Mouse (Mus musculus): ENCODE data around the gene Pknox2. TPM values are rescaled to one million over a fixed set of nuclear protein-coding genes. Genes with fewer than 3 reads are reported as not detected.
A peak's percentile ranks its signal among the peaks of the same experiment; 100 is the strongest.

Gene Pknox2
- polyA plus RNA-seq, 1 experiment from 2014 or later = 11.7 TPM

- peaks cover 79% of the 10 kb centered on the region for H3K27me3 ChIP-seq (ENCODE audit: low read depth, poor library complexity, severe bottlenecking)
- no peak overlapping the region for H3K27ac ChIP-seq
- peaks cover 21% of the 10 kb centered on the region for H3K4me1 ChIP-seq
- no peak overlapping the region for H3K4me3 ChIP-seq
- H3K36me3 ChIP-seq = no peaks in the 10 kb centered on the region
- no peak for DNase-seq (ENCODE audit: low spot score)
- H3K9me3 ChIP-seq (replicated peaks) = no peaks in the 10 kb centered on the region
- 81% methylated on average over 2 of the region's 2 CpGs for whole genome bisulfite sequencing
Observed at GRCm38 (mm10) chr9:36951133-36951484, 196.1 kb downstream of the Pknox2 start.

GRCm38 (mm10) chr9:36950271-36951132 is 196.7 kb downstream of the Pknox2 start:
- H3K4me1 ChIP-seq = peaks cover 21% of the 10 kb centered on the region
- H3K9me3 ChIP-seq (replicated peaks) = no peaks in the 10 kb centered on the region
- H3K27me3 ChIP-seq (ENCODE audit: low read depth, poor library complexity, severe bottlenecking) = peaks cover 85% of the 10 kb centered on the region
- H3K27ac ChIP-seq = no peak overlapping the region
- H3K36me3 ChIP-seq = no peaks in the 10 kb centered on the region
- no peak for DNase-seq (ENCODE audit: low spot score)
- H3K4me3 ChIP-seq = no peak overlapping the region
- WGBS = 21% methylated on average over 14 of the region's 14 CpGs

GRCm38 (mm10) chr9:36948181-36948580 is 199.0 kb downstream of the Pknox2 start:
- Histone ChIP-seq H3K36me3 (no peaks in the 10 kb centered on the region), H3K27ac (no peak overlapping the region), H3K27me3 (ENCODE audit: low read depth, poor library complexity, severe bottlenecking) (peaks cover 94% of the 10 kb centered on the region), H3K9me3 (replicated peaks) (no peaks in the 10 kb centered on the region), H3K4me1 (peaks cover 21% of the 10 kb centered on the region), H3K4me3 (no peak overlapping the region)
- WGBS = 93% methylated on average over 5 of the region's 5 CpGs
- no peak for DNase-seq (ENCODE audit: low spot score)

GRCm38 (mm10) chr9:36947056-36947694 is 200.0 kb downstream of the Pknox2 start:
- H3K4me3 ChIP-seq = no peak overlapping the region
- H3K4me1 ChIP-seq = peaks cover 31% of the 10 kb centered on the region
- WGBS = 87% methylated on average over 5 of the region's 5 CpGs
- no peak for DNase-seq (ENCODE audit: low spot score)
- no peak overlapping the region for H3K27ac ChIP-seq
- no peaks in the 10 kb centered on the region for H3K36me3 ChIP-seq
- H3K9me3 ChIP-seq (replicated peaks) = no peaks in the 10 kb centered on the region
- H3K27me3 ChIP-seq (ENCODE audit: low read depth, poor library complexity, severe bottlenecking) = peaks cover 100% of the 10 kb centered on the region

GRCm38 (mm10) chr9:36944843-36945242 is 202.4 kb downstream of the Pknox2 start:
- H3K4me1 ChIP-seq = peaks cover 35% of the 10 kb centered on the region
- H3K27me3 ChIP-seq (ENCODE audit: low read depth, poor library complexity, severe bottlenecking) = peaks cover 91% of the 10 kb centered on the region
- H3K27ac ChIP-seq = no peak overlapping the region
- 77% methylated on average over 7 of the region's 7 CpGs for WGBS
- H3K4me3 ChIP-seq = no peak overlapping the region
- no peaks in the 10 kb centered on the region for H3K36me3 ChIP-seq
- no peaks in the 10 kb centered on the region for H3K9me3 ChIP-seq (replicated peaks)
- DNase-seq (ENCODE audit: low spot score) = no peak

GRCm38 (mm10) chr9:36942561-36942960 is 204.6 kb downstream of the Pknox2 start:
- H3K27me3 ChIP-seq (ENCODE audit: low read depth, poor library complexity, severe bottlenecking) = peaks cover 87% of the 10 kb centered on the region
- peaks cover 53% of the 10 kb centered on the region for H3K4me1 ChIP-seq
- DNase-seq (ENCODE audit: low spot score) = no peak
- peak overlapping the region; percentile 4; the same call in 1 of the 2 replicates for H3K27ac ChIP-seq
- no peaks in the 10 kb centered on the region for H3K36me3 ChIP-seq
- 95% methylated on average over 2 of the region's 2 CpGs for WGBS
- H3K9me3 ChIP-seq (replicated peaks) = no peaks in the 10 kb centered on the region
- no peak overlapping the region for H3K4me3 ChIP-seq

GRCm38 (mm10) chr9:36942131-36942530 is 205.1 kb downstream of the Pknox2 start:
- H3K27ac ChIP-seq = no peak overlapping the region
- peaks cover 87% of the 10 kb centered on the region for H3K27me3 ChIP-seq (ENCODE audit: low read depth, poor library complexity, severe bottlenecking)
- DNase-seq (ENCODE audit: low spot score) = no peak
- H3K9me3 ChIP-seq (replicated peaks) = no peaks in the 10 kb centered on the region
- H3K4me1 ChIP-seq = peaks cover 53% of the 10 kb centered on the region
- 74% methylated on average over 4 of the region's 4 CpGs for WGBS
- no peaks in the 10 kb centered on the region for H3K36me3 ChIP-seq
- no peak overlapping the region for H3K4me3 ChIP-seq

GRCm38 (mm10) chr9:36941565-36941964 is 205.6 kb downstream of the Pknox2 start:
- DNase-seq (ENCODE audit: low spot score) = no peak

GRCm38 (mm10) chr9:36938601-36939078 is 208.6 kb downstream of the Pknox2 start:
- H3K27ac ChIP-seq = no peak overlapping the region
- no peaks in the 10 kb centered on the region for H3K9me3 ChIP-seq (replicated peaks)
- H3K36me3 ChIP-seq = no peaks in the 10 kb centered on the region
- DNase-seq (ENCODE audit: low spot score) = peak; percentile 68
- H3K4me1 ChIP-seq = peaks cover 62% of the 10 kb centered on the region
- WGBS = 33% methylated on average over 8 of the region's 8 CpGs
- H3K27me3 ChIP-seq (ENCODE audit: low read depth, poor library complexity, severe bottlenecking) = peaks cover 87% of the 10 kb centered on the region
- 0 out of 2 replicates have a peak overlapping the region, but pooled peaks have one; percentile 12 for H3K4me3 ChIP-seq

More at GRCm38 (mm10) chr9:36941565-36941964, 205.6 kb downstream of the Pknox2 start:
- WGBS = 7% methylated on average over 5 of the region's 5 CpGs
- no peak overlapping the region for H3K27ac ChIP-seq
- no peaks in the 10 kb centered on the region for H3K9me3 ChIP-seq (replicated peaks)
- H3K4me1 ChIP-seq = peaks cover 53% of the 10 kb centered on the region
- H3K4me3 ChIP-seq = no peak overlapping the region
- H3K27me3 ChIP-seq (ENCODE audit: low read depth, poor library complexity, severe bottlenecking) = peaks cover 87% of the 10 kb centered on the region
- H3K36me3 ChIP-seq = no peaks in the 10 kb centered on the region

- peaks cover 76% of the 10 kb centered on the region for H3K27me3 ChIP-seq (ENCODE audit: low read depth, poor library complexity, severe bottlenecking)
- no peak overlapping the region for H3K27ac ChIP-seq
Observed at GRCm38 (mm10) chr9:36933813-36934493, 213.3 kb downstream of the Pknox2 start.

GRCm38 (mm10) chr9:36932950-36933812 is 214.0 kb downstream of the Pknox2 start:
- Histone ChIP-seq H3K4me3 (no peak overlapping the region), H3K4me1 (peaks cover 22% of the 10 kb centered on the region), H3K9me3 (replicated peaks) (no peaks in the 10 kb centered on the region), H3K36me3 (no peaks in the 10 kb centered on the region), H3K27ac (no peak overlapping the region), H3K27me3 (ENCODE audit: low read depth, poor library complexity, severe bottlenecking) (peaks cover 73% of the 10 kb centered on the region)
- WGBS = 71% methylated on average over 12 of the region's 12 CpGs
- no peak for DNase-seq (ENCODE audit: low spot score)

More at GRCm38 (mm10) chr9:36933813-36934493, 213.3 kb downstream of the Pknox2 start:
- 28% methylated on average over 16 of the region's 16 CpGs for WGBS
- Histone ChIP-seq H3K36me3 (no peaks in the 10 kb centered on the region), H3K4me1 (peaks cover 29% of the 10 kb centered on the region), H3K9me3 (replicated peaks) (no peaks in the 10 kb centered on the region), H3K4me3 (peak overlapping the region; percentile 18)
- DNase-seq (ENCODE audit: low spot score) = peak; percentile 61

GRCm38 (mm10) chr9:36931657-36932056 is 215.6 kb downstream of the Pknox2 start:
- H3K4me3 ChIP-seq = no peak overlapping the region
- WGBS = 88% methylated on average over 4 of the region's 4 CpGs
- H3K9me3 ChIP-seq (replicated peaks) = no peaks in the 10 kb centered on the region
- peaks cover 64% of the 10 kb centered on the region for H3K27me3 ChIP-seq (ENCODE audit: low read depth, poor library complexity, severe bottlenecking)
- H3K36me3 ChIP-seq = no peaks in the 10 kb centered on the region
- no peak overlapping the region for H3K27ac ChIP-seq
- peaks cover 18% of the 10 kb centered on the region for H3K4me1 ChIP-seq
- no peak for DNase-seq (ENCODE audit: low spot score)
